Mouse (Mus musculus) midbrain, embryonic 12.5 days (tissue): ENCODE measurements around the gene Ttll8. TPM values are rescaled to one million over a fixed set of nuclear protein-coding genes. Genes with fewer than 3 reads are reported as not detected.

Experiments
- ATAC-seq: fragments of 200-750 bp; cut with Nextera tagmentation; 2 replicates; pipeline ENCODE4 v1.8.0; 2017; ENCODE audit warnings: low read depth, moderate TSS enrichment, moderate library complexity; ENCODE audit not compliant: low FRiP score
- H3K27ac ChIP-seq: fragments of 300-500 bp; sonication (generic); replicated peaks from 2 replicates; pipeline ENCODE4 v1.5.1; 2016; ENCODE audit warnings: mild to moderate bottlenecking
- H3K27me3 ChIP-seq: fragments of 300-500 bp; sonication (generic); 2 replicates; pipeline ENCODE4 v1.6.1; 2016; ENCODE audit warnings: mild to moderate bottlenecking
- H3K36me3 ChIP-seq: fragments of 300-500 bp; sonication (generic); 2 replicates; pipeline ENCODE4 v1.6.1; 2016
- H3K4me1 ChIP-seq: fragments of 300-500 bp; sonication (generic); 2 replicates; pipeline ENCODE4 v1.6.1; 2016
- H3K4me2 ChIP-seq: fragments of 300-500 bp; sonication (generic); replicated peaks from 2 replicates; pipeline ENCODE4 v1.6.1; 2016; ENCODE audit warnings: mild to moderate bottlenecking, moderate library complexity
- H3K4me3 ChIP-seq: fragments of 300-500 bp; sonication (generic); 2 replicates; pipeline ENCODE4 v1.5.1; 2016; ENCODE audit warnings: mild to moderate bottlenecking
- H3K9ac ChIP-seq: fragments of 300-500 bp; sonication (generic); replicated peaks from 2 replicates; pipeline ENCODE4 v1.6.1; 2016; ENCODE audit warnings: mild to moderate bottlenecking, moderate library complexity
- H3K9me3 ChIP-seq: fragments of 300-500 bp; sonication (generic); 2 replicates; pipeline ENCODE4 v1.6.1; 2016; ENCODE audit warnings: mild to moderate bottlenecking
- WGBS: fragments of 180-500 bp; shearing (Covaris S2); methylation state at CpG from one replicate; pipeline ENCODE4 v1.1.7; 2016; 5-methylcytosine and 5-hydroxymethylcytosine counted together
- polyA plus RNA-seq: library from polyadenylated mRNA; unstranded; fragments of >200 nt; fragmentation: Nextera tagmentation; extraction: Ambion mirVana; gene quantifications from 2 replicates; pipeline ENCODE4 v1.2.1, GENCODE M21; 2016

Ttll8 gene
- polyA plus RNA-seq, 1 experiment from 2014 or later = not detected

- H3K36me3 ChIP-seq = no peaks in the 10 kb centered on the region
- H3K4me3 ChIP-seq = no peak overlapping the region
- ATAC-seq = no peak
- no peak overlapping the region for H3K27ac ChIP-seq
- 35% methylated on average over 10 of the region's 10 CpGs for WGBS
- H3K9ac ChIP-seq = no peak overlapping the region; the same call in 1 of the 2 replicates
- 0 out of 2 replicates have a peak overlapping the region, but pooled peaks have one; percentile 41 for H3K4me2 ChIP-seq
- 0 out of 2 replicates have a peak, but pooled peaks cover 4% of the 10 kb centered on the region for H3K4me1 ChIP-seq
- no peaks in the 10 kb centered on the region for H3K9me3 ChIP-seq
- peaks cover 22% of the 10 kb centered on the region for H3K27me3 ChIP-seq
These were observed 78.6 kb downstream of the Ttll8 start for GRCm38 (mm10) chr15:88875625-88876081.

- Histone ChIP-seq H3K27ac (no peak overlapping the region), H3K9me3 (no peaks in the 10 kb centered on the region), H3K27me3 (peaks cover 22% of the 10 kb centered on the region), H3K9ac (no peak overlapping the region), H3K36me3 (no peaks in the 10 kb centered on the region), H3K4me2 (no peak overlapping the region), H3K4me3 (no peak overlapping the region), H3K4me1 (0 out of 2 replicates have a peak, but pooled peaks cover 4% of the 10 kb centered on the region)
- no peak for ATAC-seq
- WGBS = 90% methylated on average over 6 of the region's 6 CpGs
These were observed 79.7 kb downstream of the Ttll8 start for GRCm38 (mm10) chr15:88874477-88874876.

GRCm38 (mm10) chr15:88874061-88874460 is 80.2 kb downstream of the Ttll8 start:
- Histone ChIP-seq H3K27me3 (peaks cover 22% of the 10 kb centered on the region), H3K9ac (no peak overlapping the region), H3K36me3 (no peaks in the 10 kb centered on the region), H3K4me2 (no peak overlapping the region), H3K27ac (no peak overlapping the region), H3K9me3 (no peaks in the 10 kb centered on the region), H3K4me3 (no peak overlapping the region), H3K4me1 (0 out of 2 replicates have a peak, but pooled peaks cover 4% of the 10 kb centered on the region)
- 84% methylated on average over 3 of the region's 3 CpGs for WGBS
- no peak for ATAC-seq

- Histone ChIP-seq H3K4me2 (no peak overlapping the region), H3K4me1 (no peaks in the 10 kb centered on the region), H3K27ac (no peak overlapping the region), H3K27me3 (peaks cover 15% of the 10 kb centered on the region), H3K9ac (no peak overlapping the region), H3K4me3 (no peak overlapping the region), H3K9me3 (no peaks in the 10 kb centered on the region), H3K36me3 (peaks cover 12% of the 10 kb centered on the region; the same call in 1 of the 2 replicates)
- ATAC-seq = no peak
- WGBS = 82% methylated on average over 5 of the region's 5 CpGs
These were observed 83.6 kb downstream of the Ttll8 start for GRCm38 (mm10) chr15:88870418-88871185.

- WGBS = 90% methylated on average over 6 of the region's 6 CpGs
- no peaks in the 10 kb centered on the region for H3K27me3 ChIP-seq
- H3K4me3 ChIP-seq = no peak overlapping the region
- H3K9ac ChIP-seq = no peak overlapping the region
- H3K27ac ChIP-seq = no peak overlapping the region
- H3K4me1 ChIP-seq = peaks cover 17% of the 10 kb centered on the region
- ATAC-seq = no peak
- no peaks in the 10 kb centered on the region for H3K9me3 ChIP-seq
- peaks cover 26% of the 10 kb centered on the region for H3K36me3 ChIP-seq
- no peak overlapping the region for H3K4me2 ChIP-seq
These were observed 86.0 kb downstream of the Ttll8 start for GRCm38 (mm10) chr15:88868024-88868742.

- Histone ChIP-seq H3K36me3 (peaks cover 26% of the 10 kb centered on the region), H3K27ac (no peak overlapping the region), H3K9ac (no peak overlapping the region), H3K9me3 (no peaks in the 10 kb centered on the region), H3K27me3 (no peaks in the 10 kb centered on the region), H3K4me2 (no peak overlapping the region), H3K4me1 (peaks cover 22% of the 10 kb centered on the region), H3K4me3 (no peak overlapping the region)
- WGBS = 45% methylated on average over 5 of the region's 5 CpGs
- no peak for ATAC-seq
These were observed 86.7 kb downstream of the Ttll8 start for GRCm38 (mm10) chr15:88867368-88868023.

GRCm38 (mm10) chr15:88866934-88867356 is 87.3 kb downstream of the Ttll8 start:
- no peaks in the 10 kb centered on the region for H3K27me3 ChIP-seq
- H3K27ac ChIP-seq = no peak overlapping the region
- WGBS = 61% methylated on average over 7 of the region's 7 CpGs
- no peaks in the 10 kb centered on the region for H3K9me3 ChIP-seq
- no peak overlapping the region for H3K4me3 ChIP-seq
- H3K36me3 ChIP-seq = peaks cover 26% of the 10 kb centered on the region
- no peak for ATAC-seq
- no peak overlapping the region for H3K9ac ChIP-seq
- no peak overlapping the region for H3K4me2 ChIP-seq
- H3K4me1 ChIP-seq = peaks cover 22% of the 10 kb centered on the region

GRCm38 (mm10) chr15:88865888-88866695 is 88.1 kb downstream of the Ttll8 start:
- Histone ChIP-seq H3K27me3 (peaks cover 2% of the 10 kb centered on the region; the same call in 1 of the 2 replicates), H3K4me3 (no peak overlapping the region), H3K4me1 (peaks cover 28% of the 10 kb centered on the region), H3K9ac (no peak overlapping the region), H3K36me3 (peaks cover 26% of the 10 kb centered on the region), H3K4me2 (no peak overlapping the region), H3K27ac (no peak overlapping the region), H3K9me3 (no peaks in the 10 kb centered on the region)
- no peak for ATAC-seq
- 92% methylated on average over 4 of the region's 4 CpGs for WGBS

- peaks cover 26% of the 10 kb centered on the region for H3K36me3 ChIP-seq
- H3K9ac ChIP-seq = no peak overlapping the region
- no peaks in the 10 kb centered on the region for H3K9me3 ChIP-seq
- H3K27me3 ChIP-seq = peaks cover 10% of the 10 kb centered on the region
- peak overlapping the region; percentile 86; the same call in 1 of the 2 replicates for H3K4me3 ChIP-seq
- peak overlapping the region; percentile 96; the same call in 1 of the 2 replicates for H3K4me2 ChIP-seq
- H3K27ac ChIP-seq = no peak overlapping the region
- 93% methylated on average over 14 of the region's 14 CpGs for WGBS
- no peak for ATAC-seq
- peaks cover 28% of the 10 kb centered on the region for H3K4me1 ChIP-seq
These were observed 89.2 kb downstream of the Ttll8 start for GRCm38 (mm10) chr15:88865061-88865460.

GRCm38 (mm10) chr15:88864270-88865030 is 89.8 kb downstream of the Ttll8 start:
- H3K36me3 ChIP-seq = peaks cover 26% of the 10 kb centered on the region
- H3K9me3 ChIP-seq = no peaks in the 10 kb centered on the region
- H3K27ac ChIP-seq = peak overlapping the region; percentile 95
- peaks cover 28% of the 10 kb centered on the region for H3K4me1 ChIP-seq
- H3K4me2 ChIP-seq = peak overlapping the region; percentile 96
- 49% methylated on average over 22 of the region's 22 CpGs for WGBS
- H3K27me3 ChIP-seq = peaks cover 10% of the 10 kb centered on the region
- peak overlapping the region; percentile 89 for H3K9ac ChIP-seq
- peak; percentile 11 for ATAC-seq
- peak overlapping the region; percentile 86 for H3K4me3 ChIP-seq
